Mouse (Mus musculus) cerebellum, adult 2 months (tissue): ENCODE data around the gene Cdh23. TPM values are rescaled to one million over a fixed set of nuclear protein-coding genes. Genes with fewer than 3 reads are reported as not detected.

ENCODE experiments used
- DNase-seq, 2 experiments: peaks; one replicate each; pipeline ENCODE4 v3.0.0; 2021
- H3K27ac ChIP-seq: fragments of 200-500 bp; 2 replicates; pipeline ENCODE4 v1.5.1; 2012; ENCODE audit warnings: low read length, control low read depth, inconsistent platforms; ENCODE audit not compliant: insufficient read depth
- H3K27me3 ChIP-seq: fragments of 200-500 bp; 2 replicates; pipeline ENCODE4 v1.6.1; 2012; ENCODE audit warnings: inconsistent platforms, mild to moderate bottlenecking, low read length, moderate library complexity; ENCODE audit not compliant: control insufficient read depth, insufficient read depth
- H3K4me1 ChIP-seq: fragments of 200-500 bp; 2 replicates; pipeline ENCODE4 v1.6.1; 2011; ENCODE audit warnings: low read length; ENCODE audit not compliant: control insufficient read depth, insufficient read depth
- H3K4me3 ChIP-seq: fragments of 200-500 bp; replicated peaks from 2 replicates; pipeline ENCODE3; 2011; ENCODE audit warnings: mild to moderate bottlenecking, low read depth, low read length, control low read depth; ENCODE audit not compliant: insufficient read depth
- CTCF ChIP-seq: fragments of 200-500 bp; IDR thresholded peaks from 2 replicates; pipeline ENCODE4 v1.5.1; 2011; ENCODE audit warnings: low read depth, mild to moderate bottlenecking, control low read depth, low read length, moderate library complexity, borderline replicate concordance; ENCODE audit not compliant: insufficient read depth
- POLR2A ChIP-seq: fragments of 200-500 bp; IDR thresholded peaks from 2 replicates; pipeline ENCODE4 v1.6.1; 2011; ENCODE audit warnings: low read length, control low read depth, borderline replicate concordance; ENCODE audit not compliant: insufficient read depth
- WGBS: fragments of 180-500 bp; shearing (Covaris S2); methylation state at CpG from one replicate; pipeline ENCODE4 v1.1.7; 2018; 5-methylcytosine and 5-hydroxymethylcytosine counted together
- polyA plus RNA-seq: library from polyadenylated mRNA; depleted of rRNA; stranded (reverse); fragments of >200 nt; gene quantifications from 2 replicates; pipeline ENCODE4 v1.2.3, GENCODE M21; 2012

Cdh23 gene
- polyA plus RNA-seq, 1 experiment, result 2.7 TPM

DNA sequence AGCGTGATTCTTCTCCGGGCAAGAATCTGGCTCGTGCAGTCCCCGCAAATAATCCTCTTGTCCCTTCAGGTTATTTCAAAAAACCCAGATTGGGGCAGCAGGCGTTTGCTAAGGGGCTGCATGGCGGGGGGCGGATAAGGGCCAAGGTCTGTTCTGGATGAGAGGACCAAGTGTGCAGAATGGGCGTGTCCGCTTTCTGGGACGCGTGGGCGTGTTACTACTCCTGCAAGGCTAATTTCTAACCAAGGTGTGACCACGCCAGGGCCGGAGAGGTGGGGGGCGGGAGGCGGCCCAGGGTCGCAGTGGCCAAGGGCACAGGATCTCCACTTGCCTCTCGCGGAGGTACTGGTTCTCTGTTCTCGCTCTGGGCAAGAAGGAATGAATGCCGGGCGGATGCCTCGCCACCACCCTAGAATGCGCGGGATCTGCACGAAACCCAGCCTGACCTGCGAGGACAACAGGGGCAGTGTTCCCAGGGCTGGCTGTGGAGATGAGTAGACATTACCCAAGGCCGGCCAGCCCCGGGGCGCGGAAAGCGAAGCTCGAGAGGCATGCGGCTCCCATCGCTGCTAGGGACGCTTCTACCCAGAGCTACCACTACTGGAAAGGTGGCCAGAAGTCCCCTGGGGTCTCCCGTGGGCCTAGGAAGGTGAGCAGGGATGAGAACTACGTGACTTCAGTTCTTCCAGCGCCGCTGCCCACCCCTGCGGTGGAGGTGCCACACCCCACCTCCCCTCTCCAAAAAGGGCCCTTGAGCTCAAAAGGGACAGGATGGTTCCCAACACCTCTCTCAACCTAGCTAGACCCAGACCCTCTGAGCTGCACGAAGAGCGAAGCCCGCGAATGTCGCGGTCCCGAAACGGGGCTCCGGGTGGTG is 10.3 kb downstream of the Cdh23 start:
- Histone ChIP-seq H3K4me3 (no peak overlapping the region), H3K27ac (no peak overlapping the region), H3K27me3 (no peaks in the 10 kb centered on the region; the same call in 1 of the 2 replicates), H3K4me1 (peaks cover 8% of the 10 kb centered on the region)
- TF ChIP-seq CTCF (no peak), POLR2A (no peak)
- DNase-seq, result no peak
- 4% methylated on average over 50 of the region's 50 CpGs for WGBS

DNA sequence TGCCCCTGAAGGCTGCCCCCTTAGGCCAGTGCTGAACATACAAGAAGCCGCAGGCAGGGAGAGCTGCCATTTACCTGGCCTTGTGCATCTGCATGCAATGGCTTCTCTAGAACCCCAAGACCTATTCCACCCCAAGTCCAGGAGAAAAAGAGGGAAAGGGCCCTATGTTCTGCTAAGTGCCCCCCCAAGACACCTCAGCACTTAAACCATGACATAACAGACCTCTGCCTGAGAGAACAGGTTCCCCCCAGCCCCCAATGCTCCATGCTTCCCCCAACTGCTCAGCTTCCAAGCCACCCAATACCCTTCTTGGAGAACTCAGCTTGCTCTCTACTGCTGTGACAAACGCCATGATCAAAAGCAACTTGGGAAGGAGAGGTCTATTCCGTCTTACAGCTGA is 17.4 kb downstream of the Cdh23 start:
- no peak for DNase-seq
- TF ChIP-seq CTCF, result no peak
- TF ChIP-seq POLR2A, result no peak
- no peaks in the 10 kb centered on the region for H3K4me1 ChIP-seq
- WGBS, result 81% methylated on average over 3 of the region's 3 CpGs
- H3K27me3 ChIP-seq, result no peaks in the 10 kb centered on the region; the same call in 1 of the 2 replicates
- no peak overlapping the region for H3K4me3 ChIP-seq
- no peak overlapping the region for H3K27ac ChIP-seq

DNA sequence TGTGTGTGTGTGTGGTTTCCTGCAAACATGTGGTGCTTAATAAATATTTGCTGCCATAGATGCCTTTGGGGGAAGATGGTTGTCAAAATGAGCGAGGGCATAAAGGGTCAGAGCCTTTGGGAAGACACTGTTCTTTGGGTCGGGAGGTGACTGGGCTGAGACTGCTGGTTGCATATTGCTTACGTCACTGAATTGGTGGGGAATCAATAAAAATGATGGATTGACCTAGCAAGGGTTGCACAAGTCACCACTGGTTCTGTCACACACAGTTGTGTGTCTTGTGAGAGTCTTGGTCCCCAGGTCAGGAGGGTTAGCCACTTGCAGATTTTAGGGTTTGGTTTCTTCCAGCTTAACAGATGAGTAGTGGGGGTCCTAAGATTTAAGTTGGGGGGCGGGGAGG is 19.0 kb downstream of the Cdh23 start:
- H3K4me3 ChIP-seq, result no peak overlapping the region
- no peak for TF ChIP-seq POLR2A
- TF ChIP-seq CTCF, result no peak
- H3K4me1 ChIP-seq, result no peaks in the 10 kb centered on the region
- WGBS, result 84% methylated on average over 4 of the region's 4 CpGs
- no peak for DNase-seq
- H3K27me3 ChIP-seq, result no peaks in the 10 kb centered on the region; the same call in 1 of the 2 replicates
- no peak overlapping the region for H3K27ac ChIP-seq

DNA sequence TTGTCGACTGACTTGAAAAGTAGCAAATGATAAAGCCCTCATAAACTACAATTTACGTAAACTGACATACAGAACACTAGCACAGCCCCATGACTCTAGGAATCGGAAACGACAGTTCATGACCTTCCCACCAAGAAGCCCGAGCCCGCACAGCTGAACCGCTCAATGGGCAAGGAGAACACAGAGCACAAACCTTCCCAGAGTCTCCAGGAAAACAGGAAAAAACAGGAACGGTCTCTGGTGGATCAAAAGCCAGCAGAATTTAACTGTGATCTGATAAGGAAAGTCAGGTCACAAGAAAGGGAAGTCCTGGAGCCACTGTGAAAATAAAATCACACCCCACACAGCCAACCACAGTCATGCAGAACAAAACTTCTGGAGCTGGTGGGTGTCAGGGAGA is 26.1 kb downstream of the Cdh23 start:
- H3K27me3 ChIP-seq, result no peaks in the 10 kb centered on the region; the same call in 1 of the 2 replicates
- H3K4me1 ChIP-seq, result no peaks in the 10 kb centered on the region
- H3K27ac ChIP-seq, result no peak overlapping the region
- no peak overlapping the region for H3K4me3 ChIP-seq
- WGBS, result 75% methylated on average over 8 of the region's 8 CpGs
- no peak for DNase-seq
- TF ChIP-seq CTCF, result no peak
- no peak for TF ChIP-seq POLR2A

DNA sequence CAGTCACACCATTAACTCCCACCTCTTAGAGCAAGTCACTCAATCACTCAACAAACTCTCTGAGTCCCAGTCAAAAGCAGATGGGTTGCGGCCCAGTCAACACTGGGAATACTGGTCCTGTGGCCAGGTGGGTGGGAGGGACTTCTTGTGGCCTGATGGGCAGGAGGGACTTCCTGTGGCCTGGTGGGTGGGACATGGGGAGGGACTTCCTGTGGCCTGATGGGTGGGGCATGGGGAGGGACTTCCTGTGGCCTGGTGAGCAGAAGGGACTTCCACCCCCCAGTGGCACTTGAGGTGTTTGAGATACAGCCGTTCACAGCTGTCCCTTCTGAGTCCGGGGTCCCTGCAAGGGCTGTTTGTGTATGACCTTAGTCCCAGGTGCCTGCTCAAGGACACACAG is 27.7 kb downstream of the Cdh23 start:
- DNase-seq, result no peak
- TF ChIP-seq CTCF, result no peak
- TF ChIP-seq POLR2A, result no peak
- Histone ChIP-seq H3K27me3 (no peaks in the 10 kb centered on the region; the same call in 1 of the 2 replicates), H3K4me1 (no peaks in the 10 kb centered on the region), H3K27ac (no peak overlapping the region), H3K4me3 (no peak overlapping the region)
- 94% methylated on average over 3 of the region's 3 CpGs for WGBS

DNA sequence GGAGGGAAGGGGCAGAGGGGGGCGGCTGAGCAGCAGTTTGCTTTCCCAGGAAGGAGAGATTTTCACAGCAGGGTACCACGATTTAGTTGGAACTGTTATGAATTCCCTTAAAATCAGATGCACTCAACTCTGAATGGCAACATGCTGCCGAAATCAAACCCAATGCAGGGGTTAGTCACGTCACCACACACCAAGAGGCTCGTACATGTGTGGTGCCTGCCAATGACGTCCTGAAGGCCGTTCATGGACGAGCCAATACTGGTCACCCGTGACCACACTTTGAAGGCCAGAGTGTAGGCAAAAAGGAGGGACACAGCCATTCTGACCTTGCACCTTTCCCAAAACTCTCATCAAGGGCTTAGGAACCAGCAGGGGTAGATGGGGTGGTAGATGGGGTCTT is 35.3 kb downstream of the Cdh23 start:
- no peaks in the 10 kb centered on the region for H3K27me3 ChIP-seq
- TF ChIP-seq POLR2A, result no peak
- TF ChIP-seq CTCF, result no peak
- H3K4me3 ChIP-seq, result no peak overlapping the region
- WGBS, result 67% methylated on average over 9 of the region's 9 CpGs
- H3K27ac ChIP-seq, result no peak overlapping the region
- no peak for DNase-seq
- no peaks in the 10 kb centered on the region for H3K4me1 ChIP-seq

DNA sequence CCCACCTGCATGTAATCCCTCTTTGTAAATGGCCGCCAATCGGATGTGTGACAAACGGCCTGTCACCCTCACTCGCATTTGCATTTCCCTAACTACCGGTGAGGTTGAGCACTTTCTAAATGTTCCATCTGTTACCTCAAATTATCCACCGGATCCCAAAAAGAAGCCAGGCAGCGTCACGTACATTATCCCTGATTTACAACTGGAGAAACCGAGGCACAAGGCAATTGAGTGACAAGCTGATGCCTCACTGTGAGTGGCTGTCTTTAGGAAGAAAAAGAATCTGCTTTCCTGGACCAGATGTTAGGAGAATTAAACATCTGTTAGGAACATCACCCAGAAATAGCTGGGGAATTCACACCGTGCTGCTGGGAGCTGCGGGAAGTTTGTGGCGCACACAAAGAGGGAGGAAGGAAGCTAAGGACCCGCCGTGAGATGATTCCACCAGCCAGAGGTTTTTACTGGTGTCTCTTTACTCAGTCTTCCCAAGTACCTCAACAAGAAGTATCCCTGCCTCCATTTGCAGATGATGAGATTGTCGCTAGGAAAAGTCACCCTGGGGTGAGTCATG is 36.8 kb downstream of the Cdh23 start:
- Histone ChIP-seq H3K4me1 (no peaks in the 10 kb centered on the region), H3K27me3 (no peaks in the 10 kb centered on the region), H3K4me3 (no peak overlapping the region), H3K27ac (no peak overlapping the region)
- WGBS, result 81% methylated on average over 15 of the region's 15 CpGs
- DNase-seq, result no peak
- TF ChIP-seq POLR2A (no peak), CTCF (no peak)

DNA sequence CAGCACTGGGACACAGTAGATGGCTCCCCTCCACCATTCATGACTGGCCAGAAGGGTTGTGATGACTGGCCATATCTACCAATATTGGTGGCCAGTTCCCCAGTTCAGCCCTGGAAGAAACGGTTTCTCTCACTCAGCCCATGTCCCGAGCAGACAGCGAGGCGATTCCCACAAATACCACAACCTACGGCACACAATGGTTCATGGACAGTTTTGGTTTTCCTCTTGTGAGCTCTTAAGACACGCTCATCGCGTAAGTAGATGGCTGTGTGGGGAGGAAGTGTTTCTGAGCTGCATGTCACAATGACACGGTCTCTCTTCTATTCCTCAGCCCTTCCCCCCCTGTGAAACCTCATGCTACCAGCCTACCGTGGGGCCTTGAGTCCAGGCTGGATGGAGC is 38.1 kb downstream of the Cdh23 start:
- Histone ChIP-seq H3K4me1 (no peaks in the 10 kb centered on the region), H3K27me3 (no peaks in the 10 kb centered on the region), H3K4me3 (no peak overlapping the region), H3K27ac (no peak overlapping the region)
- TF ChIP-seq POLR2A (no peak), CTCF (no peak)
- no peak for DNase-seq
- 91% methylated on average over 10 of the region's 10 CpGs for WGBS
